Mouse (Mus musculus) hindbrain, embryonic 10.5 days (tissue): ENCODE data around the gene Emilin1. TPM values are rescaled to one million over a fixed set of nuclear protein-coding genes. Genes with fewer than 3 reads are reported as not detected.

ENCODE experiments used
- DNase-seq: peaks from one replicate; pipeline ENCODE4 v3.0.0-alpha.2; 2017; ENCODE audit warnings: low spot score
- H3K27ac ChIP-seq: fragments of 300-500 bp; sonication (generic); 2 replicates; pipeline ENCODE4 v1.5.1; 2016; ENCODE audit warnings: mild to moderate bottlenecking, moderate library complexity
- H3K27me3 ChIP-seq: fragments of 300-500 bp; sonication (generic); 2 replicates; pipeline ENCODE4 v1.6.1; 2016; ENCODE audit warnings: mild to moderate bottlenecking; ENCODE audit not compliant: poor library complexity, insufficient read depth, severe bottlenecking
- H3K36me3 ChIP-seq: fragments of 300-500 bp; sonication (generic); 2 replicates; pipeline ENCODE4 v1.6.1; 2016; ENCODE audit warnings: mild to moderate bottlenecking, moderate library complexity
- H3K4me1 ChIP-seq: fragments of 300-500 bp; sonication (generic); replicated peaks from 2 replicates; pipeline ENCODE4 v1.6.1; 2016; ENCODE audit warnings: mild to moderate bottlenecking
- H3K4me3 ChIP-seq: fragments of 300-500 bp; sonication (generic); 2 replicates; pipeline ENCODE4 v1.5.1; 2016; ENCODE audit warnings: mild to moderate bottlenecking, moderate library complexity
- H3K9me3 ChIP-seq: fragments of 300-500 bp; sonication (generic); 2 replicates; pipeline ENCODE4 v1.6.1; 2016; ENCODE audit warnings: mild to moderate bottlenecking, moderate library complexity
- WGBS: fragments of 180-500 bp; shearing (Covaris S2); methylation state at CpG from one replicate; pipeline ENCODE4 v1.1.7; 2016; 5-methylcytosine and 5-hydroxymethylcytosine counted together
- polyA plus RNA-seq: library from polyadenylated mRNA; unstranded; fragments of >200 nt; fragmentation: Nextera tagmentation; extraction: Ambion mirVana; gene quantifications from 2 replicates; pipeline ENCODE4 v1.2.1, GENCODE M21; 2016

Gene Emilin1
- polyA plus RNA-seq, 1 experiment from 2014 or later = 87.4 TPM

GRCm38 (mm10) chr5:30910481-30910880 is 2.7 kb upstream of the Emilin1 start:
- Histone ChIP-seq H3K4me3 (no peak overlapping the region), H3K36me3 (peaks cover 8% of the 10 kb centered on the region), H3K9me3 (no peaks in the 10 kb centered on the region), H3K27me3 (peaks cover 7% of the 10 kb centered on the region), H3K27ac (no peak overlapping the region), H3K4me1 (peaks cover 70% of the 10 kb centered on the region)
- DNase-seq = no peak

GRCm38 (mm10) chr5:30912156-30912555 is 1.0 kb upstream of the Emilin1 start:
- peaks cover 4% of the 10 kb centered on the region for H3K36me3 ChIP-seq
- H3K9me3 ChIP-seq = no peaks in the 10 kb centered on the region
- DNase-seq = no peak
- H3K4me3 ChIP-seq = peak overlapping the region; percentile 18; the same call in 1 of the 2 replicates
- H3K27me3 ChIP-seq = peaks cover 7% of the 10 kb centered on the region
- H3K4me1 ChIP-seq = peaks cover 71% of the 10 kb centered on the region
- peak overlapping the region; percentile 86 for H3K27ac ChIP-seq
- WGBS = 72% methylated on average over 5 of the region's 5 CpGs

- H3K4me1 ChIP-seq = peaks cover 64% of the 10 kb centered on the region
- DNase-seq = peak; percentile 20
Measured at GRCm38 (mm10) chr5:30914101-30914635, 966 bp downstream of the Emilin1 start.

GRCm38 (mm10) chr5:30914849-30915248 is 1.6 kb downstream of the Emilin1 start:
- WGBS = 69% methylated on average over 6 of the region's 6 CpGs
- H3K4me1 ChIP-seq = peaks cover 64% of the 10 kb centered on the region
- H3K4me3 ChIP-seq = peak overlapping the region; percentile 46
- no peak for DNase-seq
- no peaks in the 10 kb centered on the region; the same call in 1 of the 2 replicates for H3K27me3 ChIP-seq
- H3K27ac ChIP-seq = peak overlapping the region; percentile 86
- no peaks in the 10 kb centered on the region for H3K9me3 ChIP-seq
- peaks cover 31% of the 10 kb centered on the region for H3K36me3 ChIP-seq

More at GRCm38 (mm10) chr5:30914101-30914635, 966 bp downstream of the Emilin1 start:
- H3K27ac ChIP-seq = peak overlapping the region; percentile 86
- peaks cover 24% of the 10 kb centered on the region for H3K36me3 ChIP-seq
- H3K9me3 ChIP-seq = no peaks in the 10 kb centered on the region
- no peaks in the 10 kb centered on the region for H3K27me3 ChIP-seq
- peak overlapping the region; percentile 46 for H3K4me3 ChIP-seq
- WGBS = 60% methylated on average over 7 of the region's 7 CpGs

GRCm38 (mm10) chr5:30915456-30915855 is 2.3 kb downstream of the Emilin1 start:
- Histone ChIP-seq H3K4me3 (peak overlapping the region; percentile 46), H3K27me3 (no peaks in the 10 kb centered on the region; the same call in 1 of the 2 replicates), H3K4me1 (peaks cover 68% of the 10 kb centered on the region), H3K27ac (peak overlapping the region; percentile 86), H3K9me3 (no peaks in the 10 kb centered on the region), H3K36me3 (peaks cover 34% of the 10 kb centered on the region)
- 68% methylated on average over 9 of the region's 9 CpGs for WGBS
- DNase-seq = no peak

- Histone ChIP-seq H3K9me3 (no peaks in the 10 kb centered on the region), H3K4me3 (peak overlapping the region; percentile 46), H3K4me1 (peaks cover 68% of the 10 kb centered on the region), H3K36me3 (peaks cover 36% of the 10 kb centered on the region), H3K27ac (peak overlapping the region; percentile 86), H3K27me3 (no peaks in the 10 kb centered on the region; the same call in 1 of the 2 replicates)
- peak; percentile 83 for DNase-seq
- WGBS = 8% methylated on average over 7 of the region's 7 CpGs
Measured at GRCm38 (mm10) chr5:30915974-30916433, 2.8 kb downstream of the Emilin1 start.

- no peaks in the 10 kb centered on the region; the same call in 1 of the 2 replicates for H3K27me3 ChIP-seq
- H3K9me3 ChIP-seq = no peaks in the 10 kb centered on the region
- DNase-seq = no peak
- peaks cover 36% of the 10 kb centered on the region for H3K36me3 ChIP-seq
- no peak overlapping the region for H3K4me3 ChIP-seq
- peak overlapping the region; percentile 37; the same call in 1 of the 2 replicates for H3K27ac ChIP-seq
- peaks cover 75% of the 10 kb centered on the region for H3K4me1 ChIP-seq
- 95% methylated on average over 9 of the region's 9 CpGs for WGBS
Measured at GRCm38 (mm10) chr5:30916841-30917240, 3.6 kb downstream of the Emilin1 start.

GRCm38 (mm10) chr5:30917348-30917747 is 4.1 kb downstream of the Emilin1 start:
- H3K9me3 ChIP-seq = no peaks in the 10 kb centered on the region
- H3K4me1 ChIP-seq = peaks cover 75% of the 10 kb centered on the region
- DNase-seq = no peak
- H3K27ac ChIP-seq = peak overlapping the region; percentile 37; the same call in 1 of the 2 replicates
- peaks cover under 1% of the 10 kb centered on the region; the same call in 1 of the 2 replicates for H3K27me3 ChIP-seq
- H3K4me3 ChIP-seq = no peak overlapping the region
- H3K36me3 ChIP-seq = peaks cover 36% of the 10 kb centered on the region
- WGBS = 89% methylated on average over 11 of the region's 11 CpGs

- H3K4me1 ChIP-seq = peaks cover 75% of the 10 kb centered on the region
- 86% methylated on average over 31 of the region's 31 CpGs for WGBS
- peaks cover 36% of the 10 kb centered on the region for H3K36me3 ChIP-seq
- H3K4me3 ChIP-seq = 0 out of 2 replicates have a peak overlapping the region, but pooled peaks have one; percentile 3
- peak overlapping the region; percentile 13; the same call in 1 of the 2 replicates for H3K27ac ChIP-seq
- peaks cover 6% of the 10 kb centered on the region for H3K27me3 ChIP-seq
- no peak for DNase-seq
- H3K9me3 ChIP-seq = no peaks in the 10 kb centered on the region
Measured at GRCm38 (mm10) chr5:30917891-30918670, 4.9 kb downstream of the Emilin1 start.

GRCm38 (mm10) chr5:30918691-30919090 is 5.5 kb downstream of the Emilin1 start:
- 80% methylated on average over 8 of the region's 8 CpGs for WGBS
- H3K9me3 ChIP-seq = no peaks in the 10 kb centered on the region
- H3K4me3 ChIP-seq = 0 out of 2 replicates have a peak overlapping the region, but pooled peaks have one; percentile 3
- no peak for DNase-seq
- H3K27ac ChIP-seq = peak overlapping the region; percentile 13; the same call in 1 of the 2 replicates
- H3K27me3 ChIP-seq = peaks cover 12% of the 10 kb centered on the region
- peaks cover 70% of the 10 kb centered on the region for H3K4me1 ChIP-seq
- peaks cover 36% of the 10 kb centered on the region for H3K36me3 ChIP-seq

- Histone ChIP-seq H3K36me3 (peaks cover 36% of the 10 kb centered on the region), H3K27ac (peak overlapping the region; percentile 46; the same call in 1 of the 2 replicates), H3K4me3 (peak overlapping the region; percentile 57; the same call in 1 of the 2 replicates), H3K9me3 (no peaks in the 10 kb centered on the region), H3K4me1 (peaks cover 56% of the 10 kb centered on the region), H3K27me3 (peaks cover 12% of the 10 kb centered on the region)
- 75% methylated on average over 11 of the region's 11 CpGs for WGBS
- no peak for DNase-seq
Measured at GRCm38 (mm10) chr5:30919831-30920614, 6.8 kb downstream of the Emilin1 start.

GRCm38 (mm10) chr5:30920621-30921020 is 7.4 kb downstream of the Emilin1 start:
- H3K36me3 ChIP-seq = peaks cover 36% of the 10 kb centered on the region
- WGBS = 61% methylated on average over 19 of the region's 19 CpGs
- H3K4me1 ChIP-seq = peaks cover 50% of the 10 kb centered on the region
- peak overlapping the region; percentile 46; the same call in 1 of the 2 replicates for H3K27ac ChIP-seq
- peaks cover 12% of the 10 kb centered on the region for H3K27me3 ChIP-seq
- no peak for DNase-seq
- no peaks in the 10 kb centered on the region for H3K9me3 ChIP-seq
- peak overlapping the region; percentile 57 for H3K4me3 ChIP-seq
